Mouse (Mus musculus) adrenal gland, adult 2 months (tissue): ENCODE measurements around the gene Cdc40. TPM values are rescaled to one million over a fixed set of nuclear protein-coding genes. Genes with fewer than 3 reads are reported as not detected.

Experiments used
- polyA plus RNA-seq: library from polyadenylated mRNA; depleted of rRNA; stranded (reverse); fragments of >200 nt; gene quantifications from 2 replicates; pipeline ENCODE4 v1.2.3, GENCODE M21; 2012; rRNA removed
- total RNA-seq, 2 experiments: library from RNA; stranded (reverse); gene quantifications; 2 replicates each; pipeline ENCODE4 v1.2.3; 2021

The Cdc40 gene
- total and polyA plus RNA-seq, 3 experiments: 13.4 to 24.9 (median 21.8) TPM

Other genes with a start within 250 kb of the Cdc40 start
- 1 to 10 TPM; 5.8 to 8.9 TPM for gene Mettl24, start 200.0 kb downstream of the Cdc40 start, total RNA-seq
- 2.7 and 3.7 TPM in 2 replicates for gene Mettl24, start 200.0 kb downstream of the Cdc40 start, polyA plus RNA-seq
- 1 to 10 TPM; 4.6 to 5.8 TPM for gene Wasf1, start 164 bp upstream of the Cdc40 start, total RNA-seq
- 2.7 and 3.4 TPM in 2 replicates for gene Wasf1, start 164 bp upstream of the Cdc40 start, polyA plus RNA-seq
- gene Gpr6, start 189.0 kb upstream of the Cdc40 start, total RNA-seq: not detected
- gene Gpr6, start 189.0 kb upstream of the Cdc40 start, polyA plus RNA-seq: not detected in 2 replicates